In the genomic region with DNA sequence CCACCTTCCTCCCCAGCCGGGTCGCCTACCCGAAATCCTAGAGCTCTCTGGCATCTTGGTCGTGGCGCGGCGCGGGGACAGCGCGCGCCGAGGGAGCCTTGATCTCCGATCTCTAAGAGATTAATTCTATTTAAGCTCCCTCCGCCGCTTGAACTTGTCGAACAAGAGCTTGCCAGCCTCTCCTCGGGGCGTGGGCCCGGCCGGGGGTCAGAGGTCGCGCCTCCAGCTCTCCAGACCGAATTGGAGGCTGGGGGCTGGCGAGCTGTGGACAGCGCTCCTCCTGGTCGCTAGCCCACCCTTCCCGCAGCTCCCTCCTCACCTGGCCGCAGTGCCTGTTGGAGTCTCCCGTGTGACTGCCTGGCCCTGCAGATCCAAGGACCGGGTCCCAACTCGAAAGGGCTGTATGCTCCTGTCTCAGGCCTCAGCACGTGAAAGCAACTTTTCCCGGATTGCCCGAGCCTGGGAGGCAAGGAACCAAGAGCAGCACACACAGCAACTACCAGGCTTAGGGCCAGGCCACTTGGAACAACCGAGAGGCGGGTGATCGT, we compare ENCODE assay signal across 10 mouse cellular contexts. TPM values are rescaled to one million over a fixed set of nuclear protein-coding genes. Genes with fewer than 3 reads are reported as not detected.
A peak's percentile ranks its signal among the peaks of the same experiment; 100 is the strongest.
DNase-seq lines count a peak whose midpoint lies in the region; ATAC-seq and TF ChIP-seq lines count a peak whose summit lies in the region.
"Had no signal": no experiment of that assay in that cellular context is flagged by ENCODE, and none has a peak within 500 bp of the region (broad histone marks: within the 10 kb centered on the region; RNA-seq: fewer than 3 reads in every experiment).

No protein-coding gene starts in this region.

- no peak for ATAC-seq in liver, postnatal 0 days
- ATAC-seq in liver, embryonic 11.5 days (replicated peaks; ENCODE audit: low FRiP score), result no peak
- no peak for ATAC-seq in embryonic facial prominence, embryonic 12.5 days (ENCODE audit: insufficient number of reproducible peaks, insufficient read depth, low FRiP score, low TSS enrichment)
- ATAC-seq in hindbrain, embryonic 16.5 days, result no peak
- ATAC-seq in megakaryocyte, adult 5-6 weeks (ENCODE audit: poor library complexity, severe bottlenecking), result no peak

- DNase-seq in liver, postnatal 0 days, result no peak
- no peak for DNase-seq in liver, embryonic 11.5 days (ENCODE audit: low spot score)
- peak; percentile 57 for DNase-seq in retina, embryonic 14.5 days (ENCODE audit: low spot score)
- no peak for DNase-seq in layer of hippocampus, adult 18-20 months (ENCODE audit: low spot score in 2 of 2)

- H3K27me3 ChIP-seq in liver, postnatal 0 days (ENCODE audit: insufficient read depth, low read length), result peaks cover 99% of the 10 kb centered on the region
- H3K27me3 ChIP-seq in liver, embryonic 11.5 days (replicated peaks; ENCODE audit: control insufficient read depth, insufficient read depth, low read length), result peaks cover 99% of the 10 kb centered on the region
- peaks cover 94% of the 10 kb centered on the region for H3K27me3 ChIP-seq in embryonic facial prominence, embryonic 12.5 days
- peaks cover 52% of the 10 kb centered on the region for H3K27me3 ChIP-seq in hindbrain, embryonic 16.5 days (replicated peaks; ENCODE audit: control insufficient read depth, insufficient read depth, low read length)

- 2% methylated on average over 37 of the region's 37 CpGs for WGBS in liver, postnatal 0 days (ENCODE audit: insufficient replicate concordance)
- 2% methylated on average over 37 of the region's 37 CpGs for WGBS in liver, embryonic 11.5 days
- under 1% methylated on average over 37 of the region's 37 CpGs for WGBS in embryonic facial prominence, embryonic 12.5 days
- 2% methylated on average over 37 of the region's 37 CpGs for WGBS in hindbrain, embryonic 16.5 days

- 0 out of 2 replicates have a peak overlapping the region, but pooled peaks have one; percentile 17 for H3K4me3 ChIP-seq in liver, postnatal 0 days (ENCODE audit: low read depth, low read length)
- H3K4me3 ChIP-seq in liver, embryonic 11.5 days (ENCODE audit: low read depth, low read length), result no peak overlapping the region
- H3K4me3 ChIP-seq in embryonic facial prominence, embryonic 12.5 days, result peak overlapping the region; percentile 31
- H3K4me3 ChIP-seq in hindbrain, embryonic 16.5 days (ENCODE audit: low read length), result peak overlapping the region; percentile 16
- H3K4me3 ChIP-seq: megakaryocyte, embryonic 14.5 days had no signal

- H3K9me3 ChIP-seq in liver, postnatal 0 days (ENCODE audit: low read length), result no peaks in the 10 kb centered on the region
- H3K9me3 ChIP-seq in liver, embryonic 11.5 days (ENCODE audit: control insufficient read depth, low read length), result no peaks in the 10 kb centered on the region
- H3K9me3 ChIP-seq in embryonic facial prominence, embryonic 12.5 days, result no peaks in the 10 kb centered on the region
- H3K9me3 ChIP-seq in hindbrain, embryonic 16.5 days (ENCODE audit: control insufficient read depth, low read length), result no peaks in the 10 kb centered on the region

- no peak overlapping the region for H3K4me2 ChIP-seq in liver, postnatal 0 days (ENCODE audit: low read depth, low read length)
- no peak overlapping the region for H3K4me2 ChIP-seq in liver, embryonic 11.5 days
- H3K4me2 ChIP-seq in embryonic facial prominence, embryonic 12.5 days (replicated peaks), result peak overlapping the region; percentile 40
- peak overlapping the region; percentile 38 for H3K4me2 ChIP-seq in hindbrain, embryonic 16.5 days (ENCODE audit: low read length)

- H3K4me1 ChIP-seq in liver, postnatal 0 days (ENCODE audit: insufficient read depth), result peaks cover 5% of the 10 kb centered on the region
- H3K4me1 ChIP-seq in liver, embryonic 11.5 days (replicated peaks; ENCODE audit: control insufficient read depth, insufficient read depth, low read length), result peaks cover 5% of the 10 kb centered on the region; the same call in 1 of the 2 replicates
- H3K4me1 ChIP-seq in embryonic facial prominence, embryonic 12.5 days, result peaks cover 13% of the 10 kb centered on the region; the same call in 1 of the 2 replicates
- peaks cover 2% of the 10 kb centered on the region; the same call in 1 of the 2 replicates for H3K4me1 ChIP-seq in hindbrain, embryonic 16.5 days (ENCODE audit: control insufficient read depth, insufficient read depth, low read depth, low read length)

- no peak overlapping the region for H3K27ac ChIP-seq in liver, postnatal 0 days (ENCODE audit: low read depth)
- no peak overlapping the region for H3K27ac ChIP-seq in liver, embryonic 11.5 days (ENCODE audit: low read depth, low read length)
- no peak overlapping the region for H3K27ac ChIP-seq in embryonic facial prominence, embryonic 12.5 days
- H3K27ac ChIP-seq in hindbrain, embryonic 16.5 days (ENCODE audit: low read depth, low read length), result no peak overlapping the region

- H3K9ac ChIP-seq in liver, postnatal 0 days (replicated peaks), result no peak overlapping the region
- H3K9ac ChIP-seq in liver, embryonic 11.5 days (ENCODE audit: low read depth, low read length), result no peak overlapping the region
- no peak overlapping the region; the same call in 1 of the 2 replicates for H3K9ac ChIP-seq in embryonic facial prominence, embryonic 12.5 days
- H3K9ac ChIP-seq in hindbrain, embryonic 16.5 days (ENCODE audit: low read depth, low read length), result no peak overlapping the region

- no peaks in the 10 kb centered on the region for H3K36me3 ChIP-seq in liver, postnatal 0 days (replicated peaks; ENCODE audit: insufficient read depth, low read length)
- no peaks in the 10 kb centered on the region for H3K36me3 ChIP-seq in liver, embryonic 11.5 days (ENCODE audit: control insufficient read depth, insufficient read depth, low read length)
- no peaks in the 10 kb centered on the region for H3K36me3 ChIP-seq in embryonic facial prominence, embryonic 12.5 days
- H3K36me3 ChIP-seq in hindbrain, embryonic 16.5 days (ENCODE audit: control insufficient read depth, insufficient read depth, low read length), result no peaks in the 10 kb centered on the region

- TF ChIP-seq CTCF in liver, postnatal 0 days (IDR thresholded peaks at IDR 0.05; ENCODE audit: low read depth), result no peak

- TF ChIP-seq EP300 in liver, postnatal 0 days (IDR thresholded peaks at IDR 0.05; ENCODE audit: low read depth), result no peak

RNA-seq across cellular contexts. Expression of a gene that starts 0.9 kb away (rescaled TPM):
- 10.2 and 12.1 TPM in 2 replicates for polyA plus RNA-seq in liver, postnatal 0 days (2015; fragmentation: Nextera tagmentation; extraction: Ambion mirVana)
- 24.8 and 27.7 TPM in 2 replicates for polyA plus RNA-seq in liver, embryonic 11.5 days (2014; fragmentation: Nextera tagmentation; extraction: Ambion mirVana)
- polyA plus RNA-seq in embryonic facial prominence, embryonic 12.5 days (2016; fragmentation: Nextera tagmentation; extraction: Ambion mirVana), result 13.6 and 14.1 TPM in 2 replicates
- polyA plus RNA-seq in hindbrain, embryonic 16.5 days (2015; fragmentation: Nextera tagmentation; extraction: Ambion mirVana), result 36.4 and 38.4 TPM in 2 replicates
- total RNA-seq in megakaryocyte, adult 5-6 weeks (2015), result 63.0 and 70.6 TPM in 2 replicates
- total RNA-seq in megakaryocyte, adult 5-6 weeks (2017), result 80.5 and 83.1 TPM in 2 replicates
- 10 to 100 TPM; 58.9 to 59.8 TPM for total RNA-seq in layer of hippocampus, adult 18-20 months (2021)

RNA-seq across cellular contexts. Expression of a gene that starts 1.1 kb away (rescaled TPM):
- not detected in 2 replicates for polyA plus RNA-seq in liver, postnatal 0 days (2015; fragmentation: Nextera tagmentation; extraction: Ambion mirVana)
- not detected in 2 replicates for polyA plus RNA-seq in liver, embryonic 11.5 days (2014; fragmentation: Nextera tagmentation; extraction: Ambion mirVana)
- 5.8 and 6.6 TPM in 2 replicates for polyA plus RNA-seq in embryonic facial prominence, embryonic 12.5 days (2016; fragmentation: Nextera tagmentation; extraction: Ambion mirVana)
- 0.13 and 0.99 TPM in 2 replicates for polyA plus RNA-seq in hindbrain, embryonic 16.5 days (2015; fragmentation: Nextera tagmentation; extraction: Ambion mirVana)
- total RNA-seq in megakaryocyte, adult 5-6 weeks (2015), result not detected in 2 replicates
- not detected in 2 replicates for total RNA-seq in megakaryocyte, adult 5-6 weeks (2017)
- 10 to 100 TPM; 13.1 to 15.3 TPM for total RNA-seq in layer of hippocampus, adult 18-20 months (2021)
- total RNA-seq: common myeloid progenitor, adult 5-6 weeks had no signal
- polyA plus RNA-seq: intestine, embryonic 14.5 days had no signal

Comparison
In these comparisons a context has a peak if more than half of its experiments do, and no peak if none do; other contexts are left out.
1. H3K4me2 ChIP-seq: peak in embryonic facial prominence, embryonic 12.5 days (single experiment) and hindbrain, embryonic 16.5 days (single experiment); none in liver, postnatal 0 days (single experiment) and liver, embryonic 11.5 days (single experiment).